Mouse (Mus musculus) MEL (cell line): Measurements from ENCODE around the gene Tmeff2. TPM values are rescaled to one million over a fixed set of nuclear protein-coding genes. Genes with fewer than 3 reads are reported as not detected.

Source experiments
- DNase-seq: peaks from one replicate; pipeline ENCODE4 v3.0.0; 2011; ENCODE audit warnings: low read depth, low spot score
- H3K27ac ChIP-seq: 2 replicates; pipeline ENCODE4 v1.5.1; 2012; ENCODE audit warnings: low read depth, mild to moderate bottlenecking, control low read depth, low read length, moderate library complexity; ENCODE audit not compliant: control insufficient read depth
- H3K27me3 ChIP-seq, 2 experiments: fragments of 150-350 bp in 1 of 2; sonication (generic) in 1 of 2; 2 replicates each; pipeline ENCODE4 v1.6.1; 2012; ENCODE audit warnings: low read length in 2 of 2, mild to moderate bottlenecking in 2 of 2, improper control_type of control experiment in 1 of 2, moderate library complexity in 1 of 2; ENCODE audit not compliant: insufficient read depth in 2 of 2, control insufficient read depth in 1 of 2
- H3K36me3 ChIP-seq, 2 experiments: 2 replicates each; pipeline ENCODE4 v1.6.1; 2012 to 2014; ENCODE audit warnings: low read length in 2 of 2, improper control_type of control experiment in 1 of 2, inconsistent platforms in 1 of 2, mild to moderate bottlenecking in 1 of 2; ENCODE audit not compliant: insufficient read depth in 2 of 2, control insufficient read depth in 1 of 2
- H3K4me1 ChIP-seq, 2 experiments: fragments of 150-350 bp in 1 of 2; sonication (generic) in 1 of 2; 2 replicates each; pipeline ENCODE4 v1.6.1; 2012; ENCODE audit warnings: low read length in 2 of 2, improper control_type of control experiment in 1 of 2, mild to moderate bottlenecking in 1 of 2; ENCODE audit not compliant: insufficient read depth in 2 of 2, control insufficient read depth in 1 of 2
- H3K4me3 ChIP-seq, 2 experiments: fragments of 150-350 bp in 1 of 2; sonication (generic) in 1 of 2; 2 replicates each; pipeline ENCODE4 v1.5.1; 2012; ENCODE audit warnings: low read depth in 2 of 2, low read length in 2 of 2, mild to moderate bottlenecking in 2 of 2, moderate library complexity in 2 of 2, control low read depth in 1 of 2, improper control_type of control experiment in 1 of 2; ENCODE audit not compliant: control insufficient read depth in 1 of 2, insufficient read depth in 1 of 2
- H3K79me2 ChIP-seq: 2 replicates; pipeline ENCODE4 v1.6.1; 2012; ENCODE audit warnings: mild to moderate bottlenecking, low read length, moderate library complexity; ENCODE audit not compliant: control insufficient read depth, poor library complexity, insufficient read depth
- H3K9ac ChIP-seq: 2 replicates; pipeline ENCODE4 v1.6.1; 2012; ENCODE audit warnings: low read depth, mild to moderate bottlenecking, control low read depth, low read length, moderate library complexity; ENCODE audit not compliant: control insufficient read depth, poor library complexity, severe bottlenecking
- H3K9me3 ChIP-seq: fragments of 150-350 bp; sonication (generic); replicated peaks from 2 replicates; pipeline ENCODE4 v1.6.1; 2012; ENCODE audit warnings: mild to moderate bottlenecking, low read length, improper control_type of control experiment, moderate library complexity; ENCODE audit not compliant: insufficient read depth
- CHD2 ChIP-seq: IDR thresholded peaks from 2 replicates; pipeline ENCODE4 v1.6.1; 2011; ENCODE audit warnings: low read length, improper control_type of control experiment
- CTCF ChIP-seq, 3 experiments: IDR thresholded peaks in 2 of 3; conservative IDR thresholded peaks in 1 of 3; 2 replicates each; pipeline ENCODE4 v1.5.1; 2011 to 2012; ENCODE audit warnings: low read length in 3 of 3, low read depth in 2 of 3, mild to moderate bottlenecking in 2 of 3, improper control_type of control experiment in 1 of 3, inconsistent platforms in 1 of 3, mixed read lengths in 1 of 3, moderate library complexity in 1 of 3; ENCODE audit not compliant: control insufficient read depth in 1 of 3, insufficient read depth in 1 of 3, poor library complexity in 1 of 3, severe bottlenecking in 1 of 3
- E2F4 ChIP-seq: IDR thresholded peaks from 2 replicates; pipeline ENCODE4 v1.6.1; 2011; ENCODE audit warnings: low read depth, low read length, improper control_type of control experiment, borderline replicate concordance
- ELF1 ChIP-seq: IDR thresholded peaks from 2 replicates; pipeline ENCODE4 v1.6.1; 2014; ENCODE audit warnings: low read depth, mild to moderate bottlenecking, inconsistent platforms, low read length, improper control_type of control experiment, moderate library complexity
- HCFC1 ChIP-seq: IDR thresholded peaks from 2 replicates; pipeline ENCODE4 v1.6.1; 2012; ENCODE audit warnings: low read depth, mild to moderate bottlenecking, inconsistent platforms, low read length, improper control_type of control experiment, moderate library complexity
- KAT2A ChIP-seq: conservative IDR thresholded peaks from 2 replicates; pipeline ENCODE4 v1.6.1; 2012; ENCODE audit warnings: low read depth, low read length, improper control_type of control experiment, inconsistent platforms
- MAX ChIP-seq: IDR thresholded peaks from 2 replicates; pipeline ENCODE4 v1.6.1; 2011; ENCODE audit warnings: low read length, improper control_type of control experiment
- MYB ChIP-seq: IDR thresholded peaks from 2 replicates; pipeline ENCODE4 v1.6.1; 2011; ENCODE audit warnings: mild to moderate bottlenecking, low read depth, low read length, improper control_type of control experiment
- NRF1 ChIP-seq: IDR thresholded peaks from 2 replicates; pipeline ENCODE4 v1.6.1; 2014; ENCODE audit warnings: low read depth, mild to moderate bottlenecking, inconsistent platforms, low read length, improper control_type of control experiment, moderate library complexity; ENCODE audit not compliant: poor library complexity, insufficient read depth, severe bottlenecking
- POLR2AphosphoS5 ChIP-seq: IDR thresholded peaks from 2 replicates; pipeline ENCODE4 v1.6.1; 2012; ENCODE audit warnings: low read depth, borderline replicate concordance, mild to moderate bottlenecking, inconsistent platforms, low read length, moderate library complexity, mixed read lengths
- RAD21 ChIP-seq: IDR thresholded peaks from 2 replicates; pipeline ENCODE4 v1.6.1; 2011; ENCODE audit warnings: mild to moderate bottlenecking, low read depth, low read length, improper control_type of control experiment
- RCOR1 ChIP-seq: IDR thresholded peaks from 2 replicates; pipeline ENCODE4 v1.6.1; 2012; ENCODE audit warnings: low read depth, mild to moderate bottlenecking, inconsistent platforms, low read length, improper control_type of control experiment
- SIN3A ChIP-seq: IDR thresholded peaks from 2 replicates; pipeline ENCODE4 v1.6.1; 2012; ENCODE audit warnings: low read length, improper control_type of control experiment, inconsistent platforms
- TBP ChIP-seq: IDR thresholded peaks from 2 replicates; pipeline ENCODE4 v1.8.0; 2011; ENCODE audit warnings: low read depth, low read length, improper control_type of control experiment
- USF1 ChIP-seq: IDR thresholded peaks from 2 replicates; pipeline ENCODE4 v1.6.1; 2014; ENCODE audit warnings: low read depth, mild to moderate bottlenecking, inconsistent platforms, low read length, improper control_type of control experiment, moderate library complexity
- ZKSCAN1 ChIP-seq: IDR thresholded peaks from 2 replicates; pipeline ENCODE4 v1.6.1; 2012; ENCODE audit warnings: low read depth, mild to moderate bottlenecking, inconsistent platforms, low read length, improper control_type of control experiment, moderate library complexity
- polyA plus RNA-seq, 2 experiments: library from polyadenylated mRNA; stranded (reverse) in 1 of 2; unstranded in 1 of 2; fragments of >175 nt in 1 of 2; fragments of >200 nt in 1 of 2; gene quantifications; 2 replicates each; pipeline versions ENCODE4 v1.2.1 to v1.2.4; 2012; ENCODE audit warnings: low replicate concordance in 2 of 2, low read depth in 1 of 2; ENCODE audit not compliant: insufficient read length in 2 of 2, insufficient read depth in 1 of 2, missing spikeins in 1 of 2
- total RNA-seq: library from RNA; depleted of rRNA; stranded (reverse); fragments of 300-350 nt; gene quantifications from 2 replicates; pipeline ENCODE4 v1.2.3, GENCODE M21; 2012

Tmeff2 gene
- total and polyA plus RNA-seq, 3 experiments, result not detected

- H3K9me3 ChIP-seq, result no peaks in the 10 kb centered on the region
- no peak overlapping the region for H3K27ac ChIP-seq
- H3K27me3 ChIP-seq, result no peaks in the 10 kb centered on the region
- no peak overlapping the region for H3K9ac ChIP-seq
- no peaks in the 10 kb centered on the region for H3K4me1 ChIP-seq
- no peak for DNase-seq
- H3K4me3 ChIP-seq, result no peak overlapping the region
- H3K36me3 ChIP-seq, result no peaks in the 10 kb centered on the region
- H3K79me2 ChIP-seq, result no peaks in the 10 kb centered on the region
- no peak for TF ChIP-seq ELF1
- TF ChIP-seq CHD2, result no peak
- no peak for TF ChIP-seq MAX
- no peak for TF ChIP-seq TBP
- no peak for TF ChIP-seq USF1
- TF ChIP-seq RAD21, result no peak
- TF ChIP-seq POLR2AphosphoS5, result no peak
- no peak for TF ChIP-seq KAT2A
- no peak for TF ChIP-seq E2F4
- no peak for TF ChIP-seq NRF1
- TF ChIP-seq RCOR1, result no peak
- TF ChIP-seq CTCF (IDR thresholded peaks at IDR 0.05 in 2 of 3, conservative IDR thresholded peaks at IDR 0.05 in 1 of 3; ENCODE audit: control insufficient read depth in 1 of 3, insufficient read depth in 1 of 3, low read depth in 2 of 3, low read length in 3 of 3, poor library complexity in 1 of 3, severe bottlenecking in 1 of 3), result no peak
- TF ChIP-seq SIN3A, result no peak
- no peak for TF ChIP-seq HCFC1
Measured at GRCm38 (mm10) chr1:51115761-51116160, 215.3 kb downstream of the Tmeff2 start.

DNA sequence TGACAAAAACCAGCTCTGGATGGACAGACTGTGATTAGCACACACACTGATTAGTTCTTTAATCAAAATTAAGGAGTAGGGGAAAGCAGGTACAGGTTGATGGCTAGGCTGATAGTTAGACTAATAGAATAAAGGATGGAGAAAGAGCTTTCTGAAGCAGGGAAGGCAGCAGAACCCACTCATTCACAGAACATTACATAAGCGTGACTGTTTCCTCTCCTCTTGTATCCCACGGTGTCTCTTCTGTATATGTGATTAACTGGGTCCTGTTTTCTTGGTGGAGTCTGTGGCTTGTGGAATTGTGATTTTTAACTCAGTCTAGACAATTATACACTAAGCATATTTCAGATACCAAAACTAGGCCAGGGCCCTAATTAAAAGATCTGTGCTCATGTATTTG lies 217.4 kb downstream of the Tmeff2 start:
- no peaks in the 10 kb centered on the region for H3K4me1 ChIP-seq
- H3K27ac ChIP-seq, result no peak overlapping the region
- H3K9ac ChIP-seq, result no peak overlapping the region
- H3K27me3 ChIP-seq, result no peaks in the 10 kb centered on the region
- no peaks in the 10 kb centered on the region for H3K79me2 ChIP-seq
- DNase-seq, result no peak
- no peaks in the 10 kb centered on the region for H3K9me3 ChIP-seq
- TF ChIP-seq MYB, result no peak
- H3K4me3 ChIP-seq, result no peak overlapping the region
- H3K36me3 ChIP-seq, result no peaks in the 10 kb centered on the region

GRCm38 (mm10) chr1:51125671-51126424 lies 225.4 kb downstream of the Tmeff2 start:
- H3K4me1 ChIP-seq, result no peaks in the 10 kb centered on the region
- H3K9ac ChIP-seq, result no peak overlapping the region
- TF ChIP-seq CHD2 (no peak), ZKSCAN1 (no peak), NRF1 (no peak)
- TF ChIP-seq, all 39 proteins: peak for 0
- Histone ChIP-seq H3K9me3 (no peaks in the 10 kb centered on the region), H3K4me3 (no peak overlapping the region), H3K79me2 (no peaks in the 10 kb centered on the region), H3K36me3 (no peaks in the 10 kb centered on the region), H3K27ac (no peak overlapping the region), H3K27me3 (no peaks in the 10 kb centered on the region)
- no peak for DNase-seq
